Mouse (Mus musculus): ENCODE measurements around the gene Vat1. TPM values are rescaled to one million over a fixed set of nuclear protein-coding genes. Genes with fewer than 3 reads are reported as not detected.

The Vat1 gene
- 8.6 TPM for total RNA-seq (2023)

GRCm38 (mm10) chr11:101465869-101466551 lies at the start of gene Vat1:
Vat1 (minus strand) TSS chr11:101466230.

DNA sequence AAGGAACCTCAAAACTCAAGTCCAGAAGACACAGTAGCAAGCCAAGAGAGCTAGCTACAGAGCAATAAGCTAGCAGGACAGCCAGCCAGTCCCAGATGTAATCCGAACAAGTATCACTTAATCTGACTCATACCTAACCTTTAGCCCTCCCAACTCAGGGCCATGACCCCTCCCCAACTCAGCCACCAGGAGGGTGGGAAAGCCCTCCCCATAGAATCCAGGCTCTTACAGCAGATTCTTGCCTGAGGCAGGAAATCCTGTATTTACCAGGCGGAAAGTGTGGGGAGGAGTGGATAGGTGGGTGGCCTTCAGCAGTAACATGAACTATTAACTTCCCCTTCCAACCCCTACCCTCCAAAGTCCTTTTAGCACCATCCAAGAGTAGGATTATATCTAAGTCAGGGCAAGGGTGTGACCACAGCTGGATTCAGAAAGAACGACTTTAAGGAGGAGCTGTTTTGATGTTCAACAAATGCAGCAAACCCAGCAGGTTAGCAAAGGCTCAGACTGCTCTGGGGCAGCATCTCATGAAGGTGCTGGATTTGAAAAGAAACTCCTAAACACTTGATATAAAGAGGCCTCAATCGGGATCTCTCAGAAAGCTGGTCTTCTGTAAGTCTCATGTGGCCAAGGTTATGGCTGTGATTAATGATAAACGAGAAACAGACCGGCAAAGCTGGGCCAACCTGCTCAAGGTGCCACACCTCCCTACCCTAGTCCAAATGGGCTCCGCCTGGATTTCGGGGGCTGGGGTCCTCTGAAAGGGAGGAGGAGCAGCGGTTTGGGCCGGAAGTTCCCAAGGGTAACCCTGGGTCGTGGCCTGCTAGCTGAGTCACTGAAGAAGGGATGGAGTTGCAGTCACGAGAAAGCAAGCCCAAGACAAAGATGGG lies 1.6 kb downstream of the Vat1 start, which contains the start of gene Rnd2:
Rnd2 (plus strand) TSS at position 789 of the 890 bp plus-strand sequence.

GRCm38 (mm10) chr11:101448274-101448746 lies 17.7 kb downstream of the Vat1 start, which contains the start of gene Ifi35:
Ifi35 (plus strand) TSS chr11:101448407.

DNA sequence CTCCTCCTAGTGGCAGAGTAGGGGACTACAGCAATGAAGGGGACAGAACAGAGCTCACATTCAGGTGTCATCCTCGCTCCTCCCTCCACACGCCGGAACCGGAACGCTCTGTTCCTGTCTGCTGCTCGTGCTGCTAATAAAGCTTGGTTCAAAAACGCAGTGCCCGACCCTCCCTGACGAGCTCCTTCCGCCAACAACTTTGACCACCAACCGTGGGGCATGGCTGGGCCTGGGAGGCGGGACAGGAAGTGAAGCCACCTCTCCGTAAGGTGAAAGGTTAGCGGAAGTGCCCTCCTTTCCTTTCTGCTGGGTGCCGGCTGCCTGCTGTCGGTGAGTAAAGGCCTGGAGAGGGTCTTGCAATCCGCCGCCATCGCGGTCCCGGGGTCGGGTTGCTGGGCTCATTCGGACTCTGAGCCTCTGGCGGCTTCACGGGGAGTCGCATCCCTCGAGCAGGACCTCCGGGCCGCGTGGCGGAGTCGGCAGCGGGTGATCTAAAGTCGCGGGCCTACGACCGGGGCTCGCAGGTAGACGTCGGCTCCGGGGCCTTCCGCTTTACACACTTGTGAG lies 23.8 kb downstream of the Vat1 start, which contains the start of gene Rpl27:
Rpl27 (plus strand) TSS at position 172 of the 567 bp plus-strand sequence.

GRCm38 (mm10) chr11:101424925-101425813 lies 40.9 kb downstream of the Vat1 start, which contains the start of the genes Rundc1 and Ptges3l:
Rundc1 (plus strand) TSS chr11:101425085.
Ptges3l (minus strand) TSS chr11:101425333.

GRCm38 (mm10) chr11:101424105-101424851 lies 41.8 kb downstream of the Vat1 start, which contains the start of gene Gm27029:
Gm27029 (minus strand) TSS chr11:101424796.

GRCm38 (mm10) chr11:101417101-101417855 lies 48.8 kb downstream of the Vat1 start, which contains the start of gene Aarsd1:
Aarsd1 (minus strand) TSS chr11:101417615.

Other genes starting within 250 kb of the Vat1 start
- gene Ezh1, start 239.8 kb downstream of the Vat1 start, total RNA-seq (2023) = 91.5 TPM
- 0.92 TPM for gene Ramp2, start 220.2 kb downstream of the Vat1 start, total RNA-seq (2023)
- 65.9 TPM for gene Vps25, start 212.5 kb downstream of the Vat1 start, total RNA-seq (2023)
- gene Wnk4, start 205.7 kb downstream of the Vat1 start, total RNA-seq (2023) = 2.5 TPM
- gene Cntd1, start 187.2 kb downstream of the Vat1 start, total RNA-seq (2023) = not detected
- gene Coa3, start 187.1 kb downstream of the Vat1 start, total RNA-seq (2023) = 26.4 TPM
- 187 TPM for gene Becn1, start 163.9 kb downstream of the Vat1 start, total RNA-seq (2023)
- 128 TPM for gene Psme3, start 150.0 kb downstream of the Vat1 start, total RNA-seq (2023)
- 22.4 TPM for gene Aoc2, start 141.2 kb downstream of the Vat1 start, total RNA-seq (2023)
- 0.68 TPM for gene Aoc3, start 135.6 kb downstream of the Vat1 start, total RNA-seq (2023)
- gene G6pc, start 98.7 kb downstream of the Vat1 start, total RNA-seq (2023) = not detected
- gene Aarsd1, start 48.6 kb downstream of the Vat1 start, total RNA-seq (2023) = 21.6 TPM
- gene Gm27029, start 41.4 kb downstream of the Vat1 start, total RNA-seq (2023) = 3.0 TPM
- gene Rundc1, start 41.1 kb downstream of the Vat1 start, total RNA-seq (2023) = 22.3 TPM
- 5.2 TPM for gene Ptges3l, start 40.9 kb downstream of the Vat1 start, total RNA-seq (2023)
- gene Rpl27, start 23.9 kb downstream of the Vat1 start, total RNA-seq (2023) = 120 TPM
- gene Ifi35, start 17.8 kb downstream of the Vat1 start, total RNA-seq (2023) = 71.2 TPM
- 1.2 TPM for gene Rnd2, start 1.2 kb downstream of the Vat1 start, total RNA-seq (2023)
- gene Brca1, start 85.7 kb upstream of the Vat1 start, total RNA-seq (2023) = 2.2 TPM
- gene Nbr1, start 85.9 kb upstream of the Vat1 start, total RNA-seq (2023) = 127 TPM
- 10.5 TPM for gene Tmem106a, start 116.0 kb upstream of the Vat1 start, total RNA-seq (2023)
- gene Gm11634, start 133.0 kb upstream of the Vat1 start, total RNA-seq (2023) = not detected
- gene Rdm1, start 161.0 kb upstream of the Vat1 start, total RNA-seq (2023) = 36.4 TPM
- gene Arl4d, start 199.3 kb upstream of the Vat1 start, total RNA-seq (2023) = 5.4 TPM